Mouse (Mus musculus): ENCODE data around the gene 0610010K14Rik. TPM values are rescaled to one million over a fixed set of nuclear protein-coding genes. Genes with fewer than 3 reads are reported as not detected.

The 0610010K14Rik gene
- total RNA-seq, 4 experiments from 2014 or later, result 22.2 to 31.6 (median 29.0) TPM

- DNase-seq (ENCODE audit: low spot score), result no peak
These were observed 21.6 kb downstream of the 0610010K14Rik start for GRCm38 (mm10) chr11:70216103-70216502.

- no peak for DNase-seq (ENCODE audit: low spot score)
These were observed 22.4 kb downstream of the 0610010K14Rik start for GRCm38 (mm10) chr11:70215301-70215700.

DNA sequence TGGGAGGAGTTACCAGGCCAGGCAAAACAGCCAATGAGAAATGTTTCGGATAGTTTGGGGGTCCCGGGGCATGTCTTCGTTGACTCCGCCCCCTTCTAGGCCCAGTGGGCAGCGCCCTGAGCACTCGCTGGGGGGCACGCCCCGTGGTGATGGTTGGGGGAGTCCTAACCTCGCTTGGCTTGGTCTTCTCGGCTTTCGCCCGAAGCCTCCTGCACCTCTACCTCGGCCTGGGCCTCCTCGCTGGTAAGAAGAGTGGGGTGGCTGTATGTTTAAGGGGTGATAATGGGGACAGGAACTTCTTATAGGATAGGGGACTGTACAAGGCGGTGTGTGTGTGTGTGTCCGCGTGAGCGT is 22.9 kb downstream of the 0610010K14Rik start:
- DNase-seq (ENCODE audit: low spot score), result no peak

DNA sequence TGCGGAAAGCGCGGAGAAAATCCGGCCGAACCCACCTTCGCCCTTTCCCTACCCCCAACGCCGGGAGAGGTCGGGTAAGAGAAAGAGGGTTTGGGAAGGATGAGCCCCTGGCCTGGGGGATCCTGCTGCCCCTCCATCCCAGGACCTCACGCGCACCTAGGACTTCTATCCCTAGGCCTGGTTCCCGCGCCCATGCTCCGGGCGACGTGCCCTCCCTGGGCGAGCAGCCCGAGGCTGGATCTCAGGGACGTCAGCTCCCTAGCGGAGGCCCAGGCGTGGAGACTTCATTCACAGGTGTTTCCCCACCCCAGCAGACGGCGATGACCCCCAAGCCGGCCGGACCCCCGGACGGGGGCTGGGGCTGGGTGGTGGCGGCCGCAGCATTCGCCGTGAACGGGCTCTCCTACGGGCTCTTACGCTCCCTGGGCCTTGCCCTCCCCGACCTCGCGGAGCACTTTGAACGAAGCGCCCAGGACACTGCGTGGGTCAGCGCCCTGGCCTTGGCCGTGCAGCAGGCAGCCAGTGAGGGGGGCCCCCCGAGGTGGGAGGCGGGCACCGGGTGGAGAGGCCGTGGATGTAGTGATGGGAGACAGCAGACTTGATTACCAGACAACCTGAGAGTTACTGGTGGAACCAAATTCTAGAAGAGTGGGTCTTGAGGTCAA is 23.4 kb downstream of the 0610010K14Rik start:
- DNase-seq (ENCODE audit: low spot score), result no peak

DNA sequence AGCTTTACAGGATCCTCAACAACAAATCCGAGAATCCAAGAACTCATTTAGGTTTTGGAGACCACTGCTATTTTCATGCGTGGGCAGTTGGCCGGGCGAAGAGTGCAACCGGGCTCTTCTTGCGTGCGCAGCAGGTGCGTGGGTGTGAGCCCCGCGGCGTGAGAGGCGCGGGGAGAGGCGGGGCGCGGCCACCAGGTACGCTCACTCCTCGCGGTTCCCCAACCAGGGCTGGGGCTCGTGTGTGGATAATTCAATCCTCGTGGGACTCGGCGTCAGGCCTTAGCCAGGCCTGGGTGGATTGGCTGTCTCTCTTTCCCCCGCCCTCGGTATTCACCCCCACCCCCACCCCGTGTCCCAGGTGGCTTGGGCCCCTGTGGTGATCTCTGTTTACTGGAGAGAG is 24.0 kb downstream of the 0610010K14Rik start:
- DNase-seq (ENCODE audit: low spot score), result no peak

GRCm38 (mm10) chr11:70212896-70213295 is 24.8 kb downstream of the 0610010K14Rik start:
- peak; percentile 84 for DNase-seq (ENCODE audit: low spot score)

GRCm38 (mm10) chr11:70212423-70212822 is 25.3 kb downstream of the 0610010K14Rik start, which contains the start of gene Slc16a11:
TSS of gene Slc16a11 (plus strand) at chr11:70212752.
- DNase-seq (ENCODE audit: low spot score), result no peak

DNA sequence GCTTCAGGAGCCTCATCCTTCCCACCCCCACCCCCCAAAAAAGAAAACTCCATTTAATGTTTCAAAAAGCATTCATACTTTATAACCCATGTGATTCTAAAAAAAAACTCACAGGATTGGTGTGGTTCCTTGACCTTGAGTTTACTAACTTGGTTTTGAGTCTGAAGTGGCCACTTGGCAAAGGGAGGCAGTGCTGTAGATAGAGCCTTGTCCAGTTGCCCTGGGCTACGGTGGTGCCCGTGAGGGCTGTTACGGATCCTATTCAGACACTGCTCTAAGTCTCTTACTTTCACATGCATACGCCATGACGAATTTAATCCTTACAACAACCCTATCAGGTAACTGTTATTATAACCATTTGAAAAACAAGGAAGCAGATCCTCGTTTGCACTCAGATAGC is 25.7 kb downstream of the 0610010K14Rik start:
- no peak for DNase-seq (ENCODE audit: low spot score)

GRCm38 (mm10) chr11:70210681-70211080 is 27.0 kb downstream of the 0610010K14Rik start:
- no peak for DNase-seq (ENCODE audit: low spot score)

DNA sequence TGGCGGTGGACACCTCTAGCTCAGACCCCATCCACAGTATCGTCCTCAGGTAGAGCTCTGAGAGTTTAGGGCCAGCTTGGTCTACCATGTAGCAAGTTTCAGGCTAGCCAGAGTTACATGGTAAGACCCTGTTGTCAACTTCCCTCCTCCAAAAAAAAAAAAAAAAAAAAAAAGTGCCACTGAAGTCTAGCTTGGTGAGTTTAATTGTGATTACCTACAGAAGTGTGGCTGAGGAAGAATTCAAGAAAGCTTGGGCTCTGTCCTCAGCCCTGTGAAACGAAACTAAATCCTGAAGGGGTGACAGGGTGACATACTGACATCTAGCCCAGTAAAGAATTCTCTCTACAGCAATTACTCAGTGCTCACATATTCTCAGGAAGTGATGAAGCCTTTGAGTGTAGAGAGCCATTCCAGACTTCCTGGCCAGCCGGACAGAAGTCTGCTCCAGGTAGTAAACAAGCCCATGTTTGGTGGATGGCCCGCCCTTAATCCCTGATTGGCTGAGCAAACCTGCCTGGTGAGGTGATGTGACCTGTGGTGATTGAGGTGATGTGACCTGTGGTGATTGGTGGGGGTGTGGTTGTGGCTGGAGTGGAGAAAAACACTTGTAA is 28.8 kb downstream of the 0610010K14Rik start:
- DNase-seq (ENCODE audit: low spot score), result no peak

GRCm38 (mm10) chr11:70207283-70207682 is 30.4 kb downstream of the 0610010K14Rik start:
- no peak for DNase-seq (ENCODE audit: low spot score)

GRCm38 (mm10) chr11:70206801-70207200 is 30.9 kb downstream of the 0610010K14Rik start:
- no peak for DNase-seq (ENCODE audit: low spot score)

- DNase-seq (ENCODE audit: low spot score), result peak; percentile 75
These were observed 36.0 kb downstream of the 0610010K14Rik start for GRCm38 (mm10) chr11:70201691-70202090.

GRCm38 (mm10) chr11:70200036-70200608 is 37.6 kb downstream of the 0610010K14Rik start:
- DNase-seq (ENCODE audit: low spot score), result no peak

- DNase-seq (ENCODE audit: low spot score), result no peak
These were observed 38.6 kb downstream of the 0610010K14Rik start for GRCm38 (mm10) chr11:70199107-70199506.

- no peak for DNase-seq (ENCODE audit: low spot score)
These were observed 39.4 kb downstream of the 0610010K14Rik start for GRCm38 (mm10) chr11:70198332-70198731.

- DNase-seq (ENCODE audit: low spot score), result no peak
These were observed 44.1 kb downstream of the 0610010K14Rik start for GRCm38 (mm10) chr11:70193354-70194285.

DNA sequence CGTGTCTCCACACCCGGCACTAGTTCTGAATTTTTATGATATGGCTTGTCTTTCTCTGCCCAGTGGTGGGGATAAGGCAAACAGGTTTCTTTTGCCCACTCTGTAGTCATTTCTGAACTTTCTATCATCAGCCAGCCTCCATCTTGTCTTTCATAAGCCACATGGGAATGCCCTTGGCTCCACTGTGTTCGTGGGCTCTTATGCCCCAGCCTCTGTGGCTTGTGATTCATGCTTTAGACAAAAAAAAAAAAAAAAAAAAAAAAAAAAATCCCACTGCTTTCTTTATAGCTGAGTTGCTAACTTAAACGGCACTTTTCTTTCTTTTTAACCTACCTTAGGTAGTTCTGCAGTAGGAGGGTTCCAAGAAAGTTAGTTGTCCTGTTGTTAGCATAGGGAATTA is 45.6 kb downstream of the 0610010K14Rik start:
- no peak for DNase-seq (ENCODE audit: low spot score)

- no peak for DNase-seq (ENCODE audit: low spot score)
These were observed 46.5 kb downstream of the 0610010K14Rik start for GRCm38 (mm10) chr11:70191188-70191587.

GRCm38 (mm10) chr11:70189319-70190134 is 48.2 kb downstream of the 0610010K14Rik start:
- no peak for DNase-seq (ENCODE audit: low spot score)
